In genomic region chr12:105562936-105563680, GRCm38 (mm10) we compare ENCODE assay signal across 7 mouse cellular contexts. TPM values are rescaled to one million over a fixed set of nuclear protein-coding genes. Genes with fewer than 3 reads are reported as not detected.
DNase-seq lines count a peak whose midpoint lies in the region; ATAC-seq and TF ChIP-seq lines count a peak whose summit lies in the region.

Gene Bdkrb2, plus strand, starts transcription at chr12:105563226.

- 3% methylated on average over 25 of the region's 25 CpGs for WGBS in forebrain, postnatal 0 days
- WGBS in stomach, postnatal 0 days: 9% methylated on average over 25 of the region's 25 CpGs

- intact Hi-C loops in left cerebral cortex, postnatal 25 days (cut with DNase I): no loop called here

- peak within 1 kb of the TSS; percentile 21 for H3K4me3 ChIP-seq in ES-Bruce4 (ENCODE audit: low read depth, low read length)
- H3K4me3 ChIP-seq in forebrain, postnatal 0 days (ENCODE audit: low read depth, low read length): peak within 1 kb of the TSS; percentile 25
- H3K4me3 ChIP-seq in stomach, postnatal 0 days (ENCODE audit: low read depth, low read length): peak within 1 kb of the TSS; percentile 38

- no peaks in the 10 kb centered on the region for H3K27me3 ChIP-seq in ES-Bruce4 (ENCODE audit: control insufficient read depth, insufficient read depth, low read length, poor library complexity, severe bottlenecking)
- peaks cover 28% of the 10 kb centered on the region for H3K27me3 ChIP-seq in forebrain, postnatal 0 days (ENCODE audit: insufficient read depth, low read length)
- H3K27me3 ChIP-seq in stomach, postnatal 0 days (ENCODE audit: control insufficient read depth, insufficient read depth, low read length): no peaks in the 10 kb centered on the region

- H3K4me2 ChIP-seq in forebrain, postnatal 0 days (ENCODE audit: low read depth): peak within 1 kb of the TSS; percentile 52
- H3K4me2 ChIP-seq in stomach, postnatal 0 days (replicated peaks; ENCODE audit: low read depth): peak within 1 kb of the TSS; percentile 49

- 0 out of 2 replicates have a peak, but pooled peaks have one; percentile 20 for ATAC-seq in forebrain, postnatal 0 days
- peak; percentile 75 for ATAC-seq in stomach, postnatal 0 days (ENCODE audit: low FRiP score, low TSS enrichment)

- TF ChIP-seq POLR2A in ES-Bruce4 (IDR thresholded peaks at IDR 0.05; ENCODE audit: insufficient read depth, low read length): no peak

- H3K9me3 ChIP-seq in ES-Bruce4 (replicated peaks; ENCODE audit: control insufficient read depth, insufficient read depth, low read length, poor library complexity, severe bottlenecking): no peaks in the 10 kb centered on the region
- 0 out of 2 replicates have a peak, but pooled peaks cover 3% of the 10 kb centered on the region for H3K9me3 ChIP-seq in forebrain, postnatal 0 days (ENCODE audit: low read length)
- H3K9me3 ChIP-seq in stomach, postnatal 0 days (ENCODE audit: control insufficient read depth, low read length): no peaks in the 10 kb centered on the region; the same call in 1 of the 2 replicates

- peaks cover 5% of the 10 kb centered on the region for H3K4me1 ChIP-seq in ES-Bruce4 (ENCODE audit: control insufficient read depth, insufficient read depth, low read length)
- H3K4me1 ChIP-seq in forebrain, postnatal 0 days (ENCODE audit: insufficient read depth): peaks cover 5% of the 10 kb centered on the region; the same call in 1 of the 2 replicates
- peaks cover 3% of the 10 kb centered on the region; the same call in 1 of the 2 replicates for H3K4me1 ChIP-seq in stomach, postnatal 0 days (replicated peaks; ENCODE audit: control insufficient read depth, insufficient read depth)

- TF ChIP-seq CTCF in ES-Bruce4 (IDR thresholded peaks at IDR 0.05; ENCODE audit: low read depth, low read length): no peak
- TF ChIP-seq CTCF in forebrain, postnatal 0 days (IDR thresholded peaks at IDR 0.05; ENCODE audit: low read depth): no peak
- no peak for TF ChIP-seq CTCF in stomach, postnatal 0 days (IDR thresholded peaks at IDR 0.05; ENCODE audit: low read depth)

- DNase-seq in adrenal gland, adult (ENCODE audit: inconsistent age in 2 of 2, low spot score in 1 of 2): peak; percentile 87 to 93
- DNase-seq in forebrain, postnatal 0 days: peak; percentile 17
- DNase-seq in kidney, adult 9 months: peak; percentile 37
- peak; percentile 63 for DNase-seq in lung, postnatal 36 days
- peak; percentile 51 for DNase-seq in stomach, postnatal 0 days (ENCODE audit: low spot score)
- no peak for DNase-seq in left cerebral cortex, postnatal 25 days (ENCODE audit: low spot score in 2 of 2)

- H3K9ac ChIP-seq in ES-Bruce4 (ENCODE audit: low read depth, poor library complexity, severe bottlenecking): 0 out of 2 replicates have a peak within 1 kb of the TSS, but pooled peaks have one; percentile 9
- peak within 1 kb of the TSS; percentile 44 for H3K9ac ChIP-seq in forebrain, postnatal 0 days
- peak within 1 kb of the TSS; percentile 50 for H3K9ac ChIP-seq in stomach, postnatal 0 days (ENCODE audit: low read length)

- H3K36me3 ChIP-seq in ES-Bruce4 (ENCODE audit: control insufficient read depth, insufficient read depth, low read length, poor library complexity, severe bottlenecking): no peaks in the 10 kb centered on the region
- no peaks in the 10 kb centered on the region for H3K36me3 ChIP-seq in forebrain, postnatal 0 days (ENCODE audit: insufficient read depth)
- no peaks in the 10 kb centered on the region for H3K36me3 ChIP-seq in stomach, postnatal 0 days (ENCODE audit: control insufficient read depth, insufficient read depth, low read length)

- TF ChIP-seq EP300 in ES-Bruce4 (IDR thresholded peaks at IDR 0.05; ENCODE audit: insufficient read depth, low read depth, low read length): peak; percentile 59; the same call in 1 of the 2 replicates
- no peak for TF ChIP-seq EP300 in stomach, postnatal 0 days (optimal IDR thresholded peaks at IDR 0.05)

- H3K27ac ChIP-seq in ES-Bruce4 (ENCODE audit: insufficient read depth, low read length): no peak within 1 kb of the TSS
- H3K27ac ChIP-seq in forebrain, postnatal 0 days (ENCODE audit: low read depth, low read length): no peak within 1 kb of the TSS
- peak within 1 kb of the TSS; percentile 61 for H3K27ac ChIP-seq in stomach, postnatal 0 days (replicated peaks)

RNA-seq across cellular contexts. Expression of gene Bdkrb2, which starts in this region (rescaled TPM):
- 1.2 and 1.4 TPM in 2 replicates for polyA plus RNA-seq in ES-Bruce4 (2011; ENCODE audit: insufficient read depth, insufficient read length, low read depth, missing spikeins)
- 0.92 and 1.7 TPM in 2 replicates for total RNA-seq in forebrain, postnatal 0 days (2014; rRNA removed)
- 0.29 and 0.53 TPM in 2 replicates for polyA plus RNA-seq in forebrain, postnatal 0 days (2015; fragmentation: Nextera tagmentation; extraction: Ambion mirVana)
- 4.0 and 4.1 TPM in 2 replicates for polyA plus RNA-seq in stomach, postnatal 0 days (2015; fragmentation: Nextera tagmentation; extraction: Ambion mirVana)
- under 1 TPM; 0.21 to 0.41 TPM for total RNA-seq in left cerebral cortex, postnatal 25 days (2021)

Comparison
In these comparisons a context has a peak if more than half of its experiments do, and no peak if none do; other contexts are left out.
1. DNase-seq: peak in adrenal gland, adult (2 of 2), forebrain, postnatal 0 days (single experiment), kidney, adult 9 months (single experiment), lung, postnatal 36 days (single experiment) and stomach, postnatal 0 days (single experiment); none in left cerebral cortex, postnatal 25 days (0 of 2).
2. Peak in every context shown above with its lines, with median percentiles within 50 percentile points of each other: H3K4me3 ChIP-seq and H3K9ac ChIP-seq.